Mouse (Mus musculus): ENCODE results near the gene Zfp691.

Zfp691 gene

GRCm38 (mm10) chr4:119172919-119173650, 910 bp downstream of the Zfp691 start:
- intact Hi-C loops (cut with DNase I): no loop called here

GRCm38 (mm10) chr4:119167663-119168062, 6.3 kb downstream of the Zfp691 start:
- intact Hi-C loops (cut with DNase I): loop anchor here (1.0 to 5.0 kb wide), 3 partner anchors 25 to 162 kb away; no protein-coding TSS in a partner anchor

- intact Hi-C loops (cut with DNase I): loop anchor here (1.0 to 5.0 kb wide), 3 partner anchors 24 to 162 kb away; no protein-coding TSS in a partner anchor
Observed at GRCm38 (mm10) chr4:119167068-119167467, 6.9 kb downstream of the Zfp691 start.

GRCm38 (mm10) chr4:119165916-119166315, 8.1 kb downstream of the Zfp691 start:
- intact Hi-C loops (cut with DNase I): loop anchor here (2.0 to 5.0 kb wide), 2 partner anchors 23 to 36 kb away; no protein-coding TSS in a partner anchor

GRCm38 (mm10) chr4:119162990-119163389, 11.0 kb downstream of the Zfp691 start:
- intact Hi-C loops (cut with DNase I): no loop called here

GRCm38 (mm10) chr4:119161358-119161757, 12.6 kb downstream of the Zfp691 start:
- intact Hi-C loops (cut with DNase I): no loop called here

- intact Hi-C loops (cut with DNase I): loop anchor here (5.0 kb wide), 1 partner anchor 49 kb away; no protein-coding TSS in a partner anchor
Observed at GRCm38 (mm10) chr4:119157891-119158290, 16.1 kb downstream of the Zfp691 start.

GRCm38 (mm10) chr4:119157186-119157585, 16.8 kb downstream of the Zfp691 start:
- intact Hi-C loops (cut with DNase I): loop anchor here (5.0 kb wide), 1 partner anchor 50 kb away; no protein-coding TSS in a partner anchor

- intact Hi-C loops (cut with DNase I): no loop called here
Observed at GRCm38 (mm10) chr4:119148741-119149140, 25.3 kb downstream of the Zfp691 start.

- intact Hi-C loops (cut with DNase I): no loop called here
Observed at GRCm38 (mm10) chr4:119147347-119147746, 26.6 kb downstream of the Zfp691 start.

GRCm38 (mm10) chr4:119146816-119147215, 27.2 kb downstream of the Zfp691 start:
- intact Hi-C loops (cut with DNase I): no loop called here

GRCm38 (mm10) chr4:119142230-119142871, 31.6 kb downstream of the Zfp691 start:
- intact Hi-C loops (cut with DNase I): loop anchor here (2.0 to 5.0 kb wide), 2 partner anchors 24 to 135 kb away; no protein-coding TSS in a partner anchor

GRCm38 (mm10) chr4:119141191-119141590, 32.8 kb downstream of the Zfp691 start:
- intact Hi-C loops (cut with DNase I): loop anchor here (5.0 kb wide), 1 partner anchor 134 kb away; no protein-coding TSS in a partner anchor

GRCm38 (mm10) chr4:119140126-119140525, 33.9 kb downstream of the Zfp691 start:
- intact Hi-C loops (cut with DNase I): loop anchor here (5.0 kb wide), 1 partner anchor 133 kb away; no protein-coding TSS in a partner anchor

GRCm38 (mm10) chr4:119138776-119139175, 35.2 kb downstream of the Zfp691 start:
- intact Hi-C loops (cut with DNase I): no loop called here

- intact Hi-C loops (cut with DNase I): no loop called here
Observed at GRCm38 (mm10) chr4:119138171-119138570, 35.8 kb downstream of the Zfp691 start.

GRCm38 (mm10) chr4:119137313-119137712, 36.7 kb downstream of the Zfp691 start:
- intact Hi-C loops (cut with DNase I): no loop called here

- intact Hi-C loops (cut with DNase I): no loop called here
Observed at GRCm38 (mm10) chr4:119133860-119134259, 40.1 kb downstream of the Zfp691 start.

- intact Hi-C loops (cut with DNase I): no loop called here
Observed at GRCm38 (mm10) chr4:119133306-119133705, 40.7 kb downstream of the Zfp691 start.

- intact Hi-C loops (cut with DNase I): no loop called here
Observed at GRCm38 (mm10) chr4:119131189-119131910, 42.6 kb downstream of the Zfp691 start.

- intact Hi-C loops (cut with DNase I): no loop called here
Observed at GRCm38 (mm10) chr4:119129096-119129495, 44.9 kb downstream of the Zfp691 start.

Data from adrenal gland (tissue).